Mouse (Mus musculus) forebrain, embryonic 16.5 days (tissue): Measurements from ENCODE around the gene 2810021J22Rik. TPM values are rescaled to one million over a fixed set of nuclear protein-coding genes. Genes with fewer than 3 reads are reported as not detected.

Experiments used
- ATAC-seq: fragments of 200-750 bp; cut with Nextera tagmentation; 2 replicates; pipeline ENCODE4 v1.8.0; 2017; ENCODE audit warnings: mild to moderate bottlenecking, moderate library complexity
- H3K27ac ChIP-seq: fragments of 300-500 bp; sonication (generic); 2 replicates; pipeline ENCODE4 v1.5.1; 2014; ENCODE audit warnings: low read length, control low read depth
- H3K27me3 ChIP-seq: fragments of 300-500 bp; sonication (generic); replicated peaks from 2 replicates; pipeline ENCODE4 v1.6.1; 2014; ENCODE audit warnings: low read length; ENCODE audit not compliant: control insufficient read depth, insufficient read depth
- H3K36me3 ChIP-seq: fragments of 300-500 bp; sonication (generic); 2 replicates; pipeline ENCODE4 v1.6.1; 2014; ENCODE audit not compliant: control insufficient read depth, insufficient read depth
- H3K4me1 ChIP-seq: fragments of 300-500 bp; sonication (generic); replicated peaks from 2 replicates; pipeline ENCODE4 v1.6.1; 2014; ENCODE audit warnings: low read length; ENCODE audit not compliant: control insufficient read depth, insufficient read depth
- H3K4me2 ChIP-seq: fragments of 300-500 bp; sonication (generic); 2 replicates; pipeline ENCODE4 v1.6.1; 2014; ENCODE audit warnings: mild to moderate bottlenecking, low read length, control low read depth
- H3K4me3 ChIP-seq: fragments of 300-500 bp; sonication (generic); replicated peaks from 2 replicates; pipeline ENCODE4 v1.5.1; 2014; ENCODE audit warnings: mild to moderate bottlenecking, low read length, control low read depth
- H3K9ac ChIP-seq: fragments of 300-500 bp; sonication (generic); replicated peaks from 2 replicates; pipeline ENCODE4 v1.6.1; 2014; ENCODE audit warnings: low read depth, low read length, control low read depth
- H3K9me3 ChIP-seq: fragments of 300-500 bp; sonication (generic); 2 replicates; pipeline ENCODE4 v1.6.1; 2016; ENCODE audit warnings: low read length; ENCODE audit not compliant: control insufficient read depth
- WGBS: fragments of 180-500 bp; shearing (Covaris S2); extraction: QIAGEN DNeasy Blood & Tissue Kit; methylation state at CpG from one replicate; pipeline ENCODE4 v1.1.7; 2014; 5-methylcytosine and 5-hydroxymethylcytosine counted together
- polyA plus RNA-seq: library from polyadenylated mRNA; unstranded; fragments of >200 nt; fragmentation: Nextera tagmentation; extraction: Ambion mirVana; gene quantifications from 2 replicates; pipeline ENCODE4 v1.2.1, GENCODE M21; 2015

Gene 2810021J22Rik
- polyA plus RNA-seq, 1 experiment from 2014 or later, result 11.5 TPM

DNA sequence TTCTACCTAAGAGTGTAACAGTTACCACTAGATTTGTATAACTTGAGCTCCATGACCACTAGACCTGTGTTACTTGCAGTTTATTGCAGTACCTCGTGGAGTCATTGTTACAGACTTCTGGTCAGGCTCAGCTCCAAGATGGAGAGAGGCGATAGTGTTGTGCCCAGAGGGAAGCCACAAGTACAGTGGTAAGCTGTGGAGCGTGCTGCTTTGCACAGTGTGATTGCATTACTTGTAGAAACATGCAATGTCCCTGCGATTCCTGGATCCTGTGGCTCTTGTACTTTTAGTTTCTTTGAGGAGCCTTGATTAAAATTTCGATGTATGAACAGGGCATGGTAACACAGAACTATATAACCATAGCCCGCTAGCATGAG is 926 bp downstream of the 2810021J22Rik start:
- 0 out of 2 replicates have a peak, but pooled peaks cover 3% of the 10 kb centered on the region for H3K27me3 ChIP-seq
- H3K4me2 ChIP-seq, result peak overlapping the region; percentile 88
- H3K36me3 ChIP-seq, result peaks cover 9% of the 10 kb centered on the region; the same call in 1 of the 2 replicates
- no peak for ATAC-seq
- H3K9ac ChIP-seq, result no peak overlapping the region
- no peak overlapping the region for H3K27ac ChIP-seq
- H3K9me3 ChIP-seq, result no peaks in the 10 kb centered on the region
- WGBS, result 78% methylated on average over 6 of the region's 6 CpGs
- peaks cover 9% of the 10 kb centered on the region for H3K4me1 ChIP-seq
- peak overlapping the region; percentile 79 for H3K4me3 ChIP-seq

DNA sequence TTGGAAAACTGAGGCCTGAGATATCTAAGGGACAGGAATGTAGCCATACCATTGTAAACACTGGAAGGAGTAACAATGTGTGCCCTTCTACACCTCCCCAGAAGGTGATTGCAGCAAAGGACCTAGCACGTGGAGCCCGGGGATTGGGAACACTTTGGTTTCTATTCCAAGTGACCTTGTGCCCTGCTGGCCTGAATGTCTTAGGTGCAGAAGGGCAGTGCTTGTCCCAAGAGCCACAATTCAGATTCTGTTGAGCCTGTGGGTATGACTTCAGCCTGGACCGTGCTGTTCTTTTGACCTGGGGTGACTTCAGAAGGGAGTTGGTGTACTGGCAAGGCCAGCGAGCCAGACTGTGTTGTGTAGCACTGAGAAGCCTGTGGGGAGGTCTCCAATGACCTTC is 3.9 kb downstream of the 2810021J22Rik start:
- no peak for ATAC-seq
- 90% methylated on average over 4 of the region's 4 CpGs for WGBS
- Histone ChIP-seq H3K9ac (no peak overlapping the region), H3K4me3 (no peak overlapping the region), H3K9me3 (no peaks in the 10 kb centered on the region), H3K4me1 (peaks cover 9% of the 10 kb centered on the region), H3K4me2 (no peak overlapping the region), H3K27ac (no peak overlapping the region), H3K27me3 (no peaks in the 10 kb centered on the region), H3K36me3 (peaks cover 9% of the 10 kb centered on the region; the same call in 1 of the 2 replicates)

DNA sequence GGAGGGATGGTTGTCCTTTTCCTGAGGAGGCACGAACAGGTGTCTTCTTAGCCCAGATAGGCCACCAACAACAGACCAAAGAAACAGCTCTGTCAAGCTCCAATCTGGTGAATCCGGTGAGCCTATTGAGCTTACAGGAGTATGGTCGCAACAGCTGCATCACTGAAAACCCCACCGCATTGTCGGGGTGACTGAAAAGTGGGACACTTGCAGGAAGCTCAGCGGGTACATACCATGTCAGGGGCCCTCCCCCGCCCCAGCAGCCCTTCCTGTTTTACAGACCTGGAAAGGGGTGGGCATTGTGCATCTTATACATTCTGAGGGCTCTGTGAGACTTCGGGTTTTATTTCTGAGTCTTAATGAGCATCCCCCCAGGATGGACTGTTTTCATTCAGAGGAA is 16.7 kb downstream of the 2810021J22Rik start:
- Histone ChIP-seq H3K4me1 (no peaks in the 10 kb centered on the region), H3K4me3 (no peak overlapping the region), H3K27me3 (no peaks in the 10 kb centered on the region), H3K27ac (no peak overlapping the region), H3K36me3 (peaks cover 18% of the 10 kb centered on the region), H3K9ac (no peak overlapping the region), H3K4me2 (no peak overlapping the region), H3K9me3 (no peaks in the 10 kb centered on the region)
- ATAC-seq, result no peak
- whole genome bisulfite sequencing, result 94% methylated on average over 8 of the region's 8 CpGs

DNA sequence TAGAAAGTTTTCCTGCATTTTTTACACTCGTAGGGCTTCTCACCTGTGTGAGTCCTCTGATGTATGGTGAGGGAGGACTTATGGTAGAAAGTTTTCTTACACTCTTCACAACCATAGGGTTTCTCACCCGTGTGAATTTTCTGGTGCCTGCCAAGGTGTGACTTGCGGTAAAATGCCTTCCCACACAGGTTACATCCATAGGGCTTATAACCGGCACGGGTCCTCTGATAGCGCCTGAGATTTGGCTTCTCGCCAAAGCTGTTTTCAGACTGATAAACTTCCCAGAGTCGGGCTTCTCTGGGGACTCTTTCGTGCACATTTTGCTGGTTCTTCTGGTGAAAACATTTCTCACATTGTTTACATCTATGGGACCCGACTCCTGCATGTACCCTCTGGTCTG is 23.5 kb downstream of the 2810021J22Rik start:
- Histone ChIP-seq H3K27me3 (no peaks in the 10 kb centered on the region), H3K9me3 (no peaks in the 10 kb centered on the region), H3K4me1 (no peaks in the 10 kb centered on the region), H3K9ac (no peak overlapping the region), H3K27ac (no peak overlapping the region), H3K4me2 (no peak overlapping the region), H3K4me3 (no peak overlapping the region), H3K36me3 (peaks cover 39% of the 10 kb centered on the region)
- ATAC-seq, result no peak
- whole genome bisulfite sequencing, result 88% methylated on average over 10 of the region's 10 CpGs

DNA sequence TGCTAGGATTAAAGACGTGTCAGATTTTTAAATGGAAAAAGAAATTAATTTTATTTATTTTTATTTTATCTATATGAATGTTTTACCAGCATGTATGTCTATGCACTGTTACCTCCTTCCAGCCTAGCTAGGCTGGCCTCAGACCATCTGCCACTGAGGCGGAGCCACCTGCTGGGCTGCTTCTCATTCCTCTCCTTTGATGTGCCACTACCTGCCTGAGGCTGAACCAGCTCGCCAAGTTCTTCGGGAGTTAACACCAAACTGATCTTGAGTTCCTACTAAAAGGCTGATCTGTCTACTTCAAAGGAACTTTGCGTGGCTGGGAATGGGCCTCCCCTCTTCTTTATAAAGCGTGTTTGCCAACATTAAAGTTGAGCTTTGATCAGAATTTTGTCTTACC is 27.4 kb downstream of the 2810021J22Rik start:
- H3K4me3 ChIP-seq, result no peak overlapping the region
- H3K27ac ChIP-seq, result no peak overlapping the region
- ATAC-seq, result no peak
- 77% methylated on average over 6 of the region's 6 CpGs for WGBS
- H3K4me1 ChIP-seq, result no peaks in the 10 kb centered on the region
- H3K9me3 ChIP-seq, result no peaks in the 10 kb centered on the region
- H3K27me3 ChIP-seq, result no peaks in the 10 kb centered on the region
- H3K4me2 ChIP-seq, result no peak overlapping the region
- no peak overlapping the region for H3K9ac ChIP-seq
- peaks cover 48% of the 10 kb centered on the region for H3K36me3 ChIP-seq

DNA sequence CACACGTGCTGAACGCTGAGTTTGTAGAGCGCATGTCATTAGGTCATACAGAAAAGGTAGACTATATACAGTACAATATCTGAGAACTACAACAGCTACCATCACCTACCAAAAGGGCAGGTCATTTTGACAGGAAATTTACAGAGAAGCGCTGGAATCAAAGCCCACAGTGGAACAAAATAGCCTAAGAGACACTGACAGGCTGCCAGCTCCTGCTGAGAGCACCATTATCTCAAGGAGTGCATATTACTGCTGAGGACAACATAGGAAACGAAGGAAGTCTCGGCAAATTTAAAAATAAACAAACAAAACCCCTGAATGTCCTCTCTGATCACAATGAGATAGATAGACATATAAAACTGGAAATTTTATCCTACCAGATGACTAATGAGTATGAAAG is 30.5 kb downstream of the 2810021J22Rik start:
- Histone ChIP-seq H3K4me3 (no peak overlapping the region), H3K9ac (no peak overlapping the region), H3K4me2 (no peak overlapping the region), H3K27me3 (no peaks in the 10 kb centered on the region), H3K9me3 (no peaks in the 10 kb centered on the region), H3K36me3 (peaks cover 25% of the 10 kb centered on the region), H3K27ac (no peak overlapping the region), H3K4me1 (no peaks in the 10 kb centered on the region)
- 78% methylated on average over 6 of the region's 6 CpGs for WGBS
- no peak for ATAC-seq

DNA sequence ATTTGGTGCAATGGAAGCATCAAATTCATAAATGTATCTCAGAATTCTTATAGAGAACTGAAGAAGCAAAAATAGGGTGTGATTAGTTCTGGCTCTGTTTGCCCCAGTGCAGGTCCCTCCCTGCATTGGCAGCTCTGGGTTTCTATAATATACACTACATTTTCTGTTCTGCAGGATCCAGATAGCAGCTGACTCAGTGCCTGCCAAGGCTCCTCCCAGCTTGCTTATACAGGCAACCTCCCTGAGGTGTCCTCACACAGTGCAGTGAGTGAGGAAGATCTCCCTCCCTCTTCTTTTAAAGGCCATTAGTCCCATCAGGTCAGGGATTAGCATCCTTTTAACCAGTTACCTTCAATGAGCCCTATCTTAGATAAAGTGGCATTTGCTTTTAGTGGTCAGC is 34.1 kb downstream of the 2810021J22Rik start:
- no peak overlapping the region for H3K9ac ChIP-seq
- no peak overlapping the region for H3K4me3 ChIP-seq

DNA sequence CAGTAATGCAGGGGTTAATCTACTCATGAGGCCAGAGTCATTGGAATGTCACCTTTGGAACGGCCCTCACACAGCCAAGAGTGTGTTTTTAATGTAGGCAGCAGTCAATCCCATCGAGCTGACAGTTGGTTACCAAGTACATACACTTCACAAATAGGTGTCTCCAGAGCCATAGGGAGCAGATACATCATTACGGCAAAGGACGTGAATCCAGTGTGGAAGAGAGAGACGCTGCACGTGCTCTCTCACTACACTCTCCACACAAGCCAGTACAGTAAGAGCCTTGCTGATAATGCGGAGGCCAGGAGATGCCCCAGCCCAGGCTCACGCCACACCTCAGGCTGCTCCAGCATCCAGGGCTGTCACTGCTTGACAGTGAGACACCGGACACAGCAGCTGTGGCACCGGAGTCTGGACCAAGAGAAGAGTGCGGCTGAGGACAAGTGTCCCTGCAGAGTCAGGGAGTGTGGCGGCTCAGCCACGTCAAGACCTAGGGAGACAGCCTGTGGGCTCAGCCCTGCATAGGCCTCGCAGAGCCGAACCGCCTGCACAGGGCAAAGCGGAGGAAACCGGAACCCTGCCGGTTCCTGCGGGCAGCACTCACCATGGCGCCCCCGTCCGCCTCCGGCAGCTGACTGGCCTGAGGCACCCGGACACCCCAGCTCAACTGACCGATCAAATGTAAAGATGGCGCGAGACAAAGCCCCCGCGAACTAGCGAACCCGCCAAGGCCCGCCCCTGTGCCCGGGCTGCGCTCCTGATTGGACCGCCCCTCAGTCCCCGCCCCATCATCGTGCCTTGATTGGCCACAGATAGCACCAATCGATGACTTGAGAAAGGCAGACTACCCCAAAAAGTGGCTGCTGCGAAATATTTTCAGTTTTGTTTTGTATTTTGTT is 36.7 kb downstream of the 2810021J22Rik start, which contains the start of gene Zfp39:
Gene Zfp39 (minus strand): TSS at position 715 of the 899 bp plus-strand sequence.
- peak; percentile 99 for ATAC-seq
- Histone ChIP-seq H3K36me3 (no peaks in the 10 kb centered on the region; the same call in 1 of the 2 replicates), H3K4me3 (peak within 1 kb of the TSS; percentile 70), H3K27ac (peak within 1 kb of the TSS; percentile 84), H3K4me2 (peak within 1 kb of the TSS; percentile 86), H3K9ac (peak within 1 kb of the TSS; percentile 88), H3K4me1 (peaks cover 8% of the 10 kb centered on the region), H3K27me3 (no peaks in the 10 kb centered on the region), H3K9me3 (no peaks in the 10 kb centered on the region)
- WGBS, result under 1% methylated on average over 40 of the region's 40 CpGs

More for the DNA sequence above, 34.1 kb downstream of the 2810021J22Rik start:
- H3K36me3 ChIP-seq, result peaks cover 12% of the 10 kb centered on the region
- H3K27ac ChIP-seq, result no peak overlapping the region
- H3K4me1 ChIP-seq, result peaks cover 8% of the 10 kb centered on the region
- H3K4me2 ChIP-seq, result no peak overlapping the region
- no peaks in the 10 kb centered on the region for H3K27me3 ChIP-seq
- ATAC-seq, result no peak
- no peaks in the 10 kb centered on the region for H3K9me3 ChIP-seq

DNA sequence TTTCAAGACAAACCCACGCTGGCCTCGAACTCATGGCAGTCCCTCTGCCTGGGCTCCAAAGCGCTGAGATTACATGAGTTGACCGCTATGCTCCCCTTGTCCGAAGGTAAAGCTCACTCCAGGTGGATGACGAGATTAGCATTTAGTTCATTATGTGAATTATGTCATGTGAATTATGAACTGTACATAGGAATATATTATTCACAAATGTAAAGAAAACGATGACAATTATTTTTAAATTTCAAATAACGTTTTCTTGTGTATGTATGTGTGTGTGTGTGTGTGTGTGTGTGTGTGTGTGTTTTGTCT is 37.3 kb downstream of the 2810021J22Rik start:
- H3K4me3 ChIP-seq, result peak overlapping the region; percentile 70
- H3K4me1 ChIP-seq, result peaks cover 8% of the 10 kb centered on the region
- no peak overlapping the region for H3K27ac ChIP-seq
- H3K36me3 ChIP-seq, result no peaks in the 10 kb centered on the region; the same call in 1 of the 2 replicates
- no peaks in the 10 kb centered on the region for H3K9me3 ChIP-seq
- no peaks in the 10 kb centered on the region for H3K27me3 ChIP-seq
- 1% methylated on average over 8 of the region's 8 CpGs for WGBS
- ATAC-seq, result peak; percentile 9
- H3K9ac ChIP-seq, result 0 out of 2 replicates have a peak overlapping the region, but pooled peaks have one; percentile 36
- H3K4me2 ChIP-seq, result peak overlapping the region; percentile 76
